Mouse (Mus musculus) embryonic facial prominence, embryonic 10.5 days (tissue): Measurements from ENCODE around the gene Prickle4. TPM values are rescaled to one million over a fixed set of nuclear protein-coding genes. Genes with fewer than 3 reads are reported as not detected.
"Not testable (repeated sequence)": the region's sequence is repeated elsewhere in the genome, so short reads cannot be mapped to it uniquely, and the experiment has no call there.

Experiments
- DNase-seq: peaks from one replicate; pipeline ENCODE4 v3.0.0-alpha.2; 2017; ENCODE audit warnings: low spot score
- H3K27ac ChIP-seq: fragments of 300-500 bp; sonication (generic); replicated peaks from 2 replicates; pipeline ENCODE4 v1.5.1; 2016; ENCODE audit warnings: mild to moderate bottlenecking
- H3K27me3 ChIP-seq: fragments of 300-500 bp; sonication (generic); replicated peaks from 2 replicates; pipeline ENCODE4 v1.6.1; 2016; ENCODE audit warnings: low read depth, mild to moderate bottlenecking; ENCODE audit not compliant: poor library complexity, severe bottlenecking
- H3K36me3 ChIP-seq: fragments of 300-500 bp; sonication (generic); replicated peaks from 2 replicates; pipeline ENCODE4 v1.6.1; 2016; ENCODE audit warnings: mild to moderate bottlenecking, moderate library complexity
- H3K4me1 ChIP-seq: fragments of 300-500 bp; sonication (generic); 2 replicates; pipeline ENCODE4 v1.6.1; 2016
- H3K4me3 ChIP-seq: fragments of 300-500 bp; sonication (generic); 2 replicates; pipeline ENCODE4 v1.5.1; 2016; ENCODE audit warnings: mild to moderate bottlenecking, moderate library complexity
- H3K9me3 ChIP-seq: fragments of 300-500 bp; sonication (generic); 2 replicates; pipeline ENCODE4 v1.6.1; 2016; ENCODE audit warnings: mild to moderate bottlenecking
- WGBS: fragments of 180-500 bp; shearing (Covaris S2); methylation state at CpG from one replicate; pipeline ENCODE4 v1.1.7; 2016; 5-methylcytosine and 5-hydroxymethylcytosine counted together
- polyA plus RNA-seq: library from polyadenylated mRNA; unstranded; fragments of >200 nt; fragmentation: Nextera tagmentation; extraction: Ambion mirVana; gene quantifications from 2 replicates; pipeline ENCODE4 v1.2.1, GENCODE M21; 2016

The Prickle4 gene
- polyA plus RNA-seq, 1 experiment from 2014 or later = not detected

DNA sequence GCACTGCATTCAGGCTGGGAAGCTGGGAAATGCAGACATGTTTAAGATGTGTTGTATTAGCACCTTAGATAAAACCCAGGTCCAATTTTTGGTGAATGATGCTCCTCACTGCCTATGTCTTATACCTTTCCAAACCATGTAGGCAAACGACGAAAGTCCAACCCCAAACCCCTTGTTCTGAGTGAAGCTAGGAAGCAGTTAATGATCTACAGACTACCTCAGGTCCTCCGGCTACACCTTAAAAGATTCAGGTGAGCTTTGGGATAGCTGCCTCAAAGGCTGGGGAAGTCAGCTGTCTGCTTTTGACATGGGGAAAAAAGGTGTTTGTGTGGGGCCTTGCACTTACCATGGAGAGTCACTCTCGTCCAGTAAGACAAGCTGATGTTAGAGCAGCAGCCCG is 15.8 kb downstream of the Prickle4 start:
- Histone ChIP-seq H3K4me1 (peaks cover 8% of the 10 kb centered on the region), H3K36me3 (peaks cover 78% of the 10 kb centered on the region), H3K9me3 (no peaks in the 10 kb centered on the region), H3K4me3 (no peak overlapping the region), H3K27me3 (peaks cover 2% of the 10 kb centered on the region), H3K27ac (no peak overlapping the region)
- 87% methylated on average over 5 of the region's 5 CpGs for WGBS
- DNase-seq = no peak

DNA sequence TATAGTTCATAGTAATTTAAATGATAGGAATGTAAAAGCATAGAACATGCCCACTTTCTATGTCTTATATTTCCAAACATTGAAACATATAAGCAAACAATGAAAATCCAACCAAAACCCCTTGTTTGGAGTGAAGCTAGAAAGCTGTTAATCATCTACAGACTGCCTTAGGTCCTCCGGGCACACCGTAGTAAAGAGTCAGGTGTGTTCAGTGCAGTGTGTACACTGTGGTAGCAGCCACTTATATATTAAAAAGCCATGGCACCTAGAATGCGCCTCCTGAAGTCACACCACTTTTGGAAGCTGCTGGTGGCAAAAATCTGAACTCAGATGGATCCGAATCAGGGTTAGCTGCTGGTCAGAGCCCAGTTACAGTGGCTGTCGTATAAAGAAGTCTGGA is 16.3 kb downstream of the Prickle4 start:
- H3K36me3 ChIP-seq = peaks cover 74% of the 10 kb centered on the region
- WGBS = 88% methylated on average over 5 of the region's 5 CpGs
- DNase-seq = no peak

DNA sequence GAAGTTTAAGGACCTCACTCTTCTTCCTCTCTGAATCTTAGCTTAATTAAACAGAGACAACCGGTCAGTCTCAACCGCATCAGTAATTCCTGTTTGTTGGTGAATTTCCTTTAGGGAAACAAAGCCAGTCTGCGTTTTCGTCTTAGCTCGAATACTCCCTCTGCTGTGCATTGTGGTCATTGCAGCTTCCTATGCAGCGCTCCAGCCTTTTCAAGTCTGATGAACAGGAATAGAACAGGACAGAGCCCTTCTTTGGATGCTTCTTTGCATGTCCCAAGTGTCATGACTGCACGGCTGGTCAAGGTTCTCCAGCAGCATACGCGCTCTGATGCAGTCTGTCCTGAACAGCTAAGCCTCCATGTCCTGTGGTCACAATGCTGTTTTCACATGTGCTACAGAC is 18.0 kb downstream of the Prickle4 start:
- no peaks in the 10 kb centered on the region for H3K9me3 ChIP-seq
- H3K4me3 ChIP-seq = no peak overlapping the region
- peaks cover 23% of the 10 kb centered on the region for H3K27me3 ChIP-seq
- WGBS = 22% methylated on average over 9 of the region's 9 CpGs
- peaks cover 26% of the 10 kb centered on the region for H3K4me1 ChIP-seq
- H3K27ac ChIP-seq = 0 out of 2 replicates have a peak overlapping the region, but pooled peaks have one; percentile 4
- peak; percentile 72 for DNase-seq
- peaks cover 63% of the 10 kb centered on the region for H3K36me3 ChIP-seq

More for the DNA sequence above, 16.3 kb downstream of the Prickle4 start:
- no peak overlapping the region for H3K4me3 ChIP-seq
- peaks cover 7% of the 10 kb centered on the region for H3K27me3 ChIP-seq
- H3K4me1 ChIP-seq = peaks cover 12% of the 10 kb centered on the region
- H3K27ac ChIP-seq = no peak overlapping the region
- H3K9me3 ChIP-seq = no peaks in the 10 kb centered on the region

DNA sequence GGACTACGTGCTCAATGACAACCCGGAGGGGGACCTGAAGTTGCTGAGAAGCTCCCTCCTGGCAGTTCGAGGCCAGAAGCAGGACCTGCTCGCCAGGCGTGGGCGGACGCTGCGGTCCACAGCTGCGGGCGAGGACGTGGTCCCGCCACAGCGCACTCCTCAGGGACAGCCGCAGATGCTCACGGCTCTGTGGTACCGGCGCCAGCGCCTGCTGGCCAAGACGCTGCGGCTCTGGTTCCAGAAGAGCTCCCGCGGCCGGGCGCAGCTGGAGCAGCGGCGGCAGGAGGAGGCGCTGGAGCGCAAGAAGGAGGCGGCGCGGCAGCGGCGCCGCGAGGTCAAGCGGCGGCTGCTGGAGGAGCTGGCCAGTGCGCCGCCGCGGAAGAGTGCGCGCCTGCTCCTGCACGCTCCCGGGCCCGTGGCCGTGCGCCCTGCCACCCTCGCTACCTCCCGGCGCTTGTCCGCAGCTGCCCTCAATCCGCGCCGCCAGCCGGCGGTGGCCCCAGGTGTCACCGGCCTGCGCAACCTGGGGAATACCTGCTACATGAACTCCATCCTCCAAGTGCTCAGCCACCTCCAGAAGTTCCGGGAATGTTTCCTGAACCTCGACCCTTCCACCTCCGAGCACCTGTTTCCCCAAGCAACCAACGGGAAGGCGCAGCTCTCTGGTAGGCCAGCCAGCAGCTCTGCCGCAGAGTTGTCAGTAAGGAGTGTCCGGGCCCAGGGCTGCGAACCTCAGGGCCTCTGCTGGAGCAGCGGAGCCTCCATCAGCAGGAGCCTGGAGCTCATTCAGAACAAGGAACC is 22.0 kb downstream of the Prickle4 start:
- Histone ChIP-seq H3K4me1 (peaks cover 26% of the 10 kb centered on the region), H3K27ac (peak overlapping the region; percentile 71; the same call in 1 of the 2 replicates), H3K9me3 (no peaks in the 10 kb centered on the region), H3K36me3 (peaks cover 25% of the 10 kb centered on the region), H3K4me3 (peak overlapping the region; percentile 63), H3K27me3 (peaks cover 44% of the 10 kb centered on the region)
- WGBS = 3% methylated on average over 68 of the region's 68 CpGs
- DNase-seq = peak; percentile 83

DNA sequence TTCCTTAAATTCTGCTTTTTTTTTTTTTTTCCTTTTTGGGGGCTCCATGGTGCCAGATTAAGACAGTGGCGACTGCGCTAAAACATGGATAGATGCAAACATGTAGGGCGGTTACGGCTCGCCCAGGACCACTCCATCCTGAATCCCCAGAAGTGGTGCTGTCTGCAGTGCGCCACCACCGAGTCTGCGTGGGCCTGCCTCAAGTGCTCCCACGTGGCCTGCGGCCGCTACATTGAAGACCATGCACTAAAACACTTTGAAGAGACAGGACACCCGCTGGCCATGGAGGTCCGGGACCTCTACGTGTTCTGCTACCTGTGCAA is 22.6 kb downstream of the Prickle4 start:
- peaks cover 44% of the 10 kb centered on the region for H3K27me3 ChIP-seq
- peaks cover 26% of the 10 kb centered on the region for H3K4me1 ChIP-seq
- H3K4me3 ChIP-seq = peak overlapping the region; percentile 63
- peak overlapping the region; percentile 71; the same call in 1 of the 2 replicates for H3K27ac ChIP-seq
- no peak for DNase-seq
- H3K36me3 ChIP-seq = peaks cover 22% of the 10 kb centered on the region
- H3K9me3 ChIP-seq = no peaks in the 10 kb centered on the region
- WGBS = 8% methylated on average over 14 of the region's 14 CpGs

DNA sequence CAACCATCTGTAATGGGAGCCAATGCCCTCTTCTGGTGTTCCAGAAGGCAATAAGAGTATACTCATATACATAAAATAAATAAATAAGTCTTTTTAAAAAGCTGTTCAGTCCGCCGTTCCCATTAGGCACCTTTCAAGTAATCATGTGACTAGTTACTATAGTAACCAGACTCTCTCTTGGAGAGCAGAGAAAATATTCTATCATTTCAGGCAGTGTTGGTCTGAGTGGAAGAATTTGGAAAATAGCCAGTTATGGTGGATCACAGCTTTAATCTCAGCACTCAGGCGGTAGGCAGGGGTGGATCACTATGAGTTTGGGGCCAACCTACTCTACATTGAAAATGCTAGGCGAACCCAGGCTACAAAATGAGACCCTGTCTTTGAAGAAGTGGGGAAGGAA is 25.4 kb downstream of the Prickle4 start:
- no peak overlapping the region for H3K4me3 ChIP-seq
- no peak overlapping the region for H3K27ac ChIP-seq
- no peak for DNase-seq
- H3K4me1 ChIP-seq = peaks cover 23% of the 10 kb centered on the region
- H3K36me3 ChIP-seq = peaks cover 6% of the 10 kb centered on the region; the same call in 1 of the 2 replicates
- 87% methylated on average over 4 of the region's 4 CpGs for WGBS
- no peaks in the 10 kb centered on the region for H3K9me3 ChIP-seq
- H3K27me3 ChIP-seq = peaks cover 44% of the 10 kb centered on the region

DNA sequence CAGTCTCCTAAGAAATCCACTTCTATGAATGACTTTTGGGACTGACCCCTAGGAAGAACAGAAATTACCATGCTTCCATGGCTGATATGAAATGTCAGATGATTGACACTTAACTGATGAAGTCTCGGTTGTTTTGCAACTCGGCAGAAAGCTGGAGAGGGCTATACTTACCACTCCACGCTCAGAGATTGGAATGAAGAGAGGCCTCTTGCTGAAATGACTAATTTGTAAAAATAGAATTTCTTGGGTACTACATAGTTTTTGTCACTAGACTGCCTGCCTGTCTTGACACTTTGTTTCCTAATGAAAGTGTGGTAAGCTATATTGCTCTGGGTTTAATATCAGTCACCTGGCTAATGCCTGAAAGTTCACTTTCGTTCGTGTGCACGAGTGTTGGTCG is 30.1 kb downstream of the Prickle4 start:
- no peak overlapping the region for H3K27ac ChIP-seq
- no peak for DNase-seq
- H3K9me3 ChIP-seq = no peaks in the 10 kb centered on the region
- H3K27me3 ChIP-seq = no peaks in the 10 kb centered on the region
- H3K4me1 ChIP-seq = peaks cover 7% of the 10 kb centered on the region; the same call in 1 of the 2 replicates
- 90% methylated on average over 7 of the region's 7 CpGs for WGBS
- peaks cover 7% of the 10 kb centered on the region; the same call in 1 of the 2 replicates for H3K36me3 ChIP-seq
- no peak overlapping the region for H3K4me3 ChIP-seq

DNA sequence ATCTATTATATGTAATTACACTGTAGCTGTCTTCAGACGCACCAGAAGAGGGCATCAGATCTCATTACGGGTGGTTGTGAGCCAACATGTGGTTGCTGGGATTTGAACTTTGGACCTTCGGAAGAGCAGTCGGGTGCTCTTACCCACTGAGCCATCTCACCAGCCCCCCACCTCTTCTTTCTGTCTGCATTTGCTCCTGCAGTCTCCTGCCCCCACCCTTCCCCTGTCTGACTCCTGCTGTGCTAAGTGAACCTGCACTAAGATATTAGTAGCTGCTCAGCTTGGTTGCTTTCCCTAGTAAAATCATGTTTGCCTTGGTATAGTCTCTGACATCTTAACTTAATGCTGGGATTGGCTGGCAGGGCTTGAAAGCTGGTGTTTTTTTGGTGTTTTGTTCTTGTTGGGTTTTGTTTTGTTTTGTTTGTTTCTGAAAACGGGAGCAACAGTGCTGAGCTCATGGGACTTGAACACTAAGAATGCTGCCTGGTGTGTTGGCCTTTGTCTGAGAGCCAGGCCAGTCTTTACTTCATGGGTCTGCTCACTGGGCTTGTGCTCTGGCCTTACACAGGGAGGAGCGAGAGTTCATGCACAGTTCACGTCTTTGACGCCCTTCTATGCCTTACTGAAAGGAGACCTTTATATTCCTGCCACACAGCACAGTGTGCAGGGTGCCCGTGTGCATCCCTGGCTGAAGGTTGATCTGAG is 31.4 kb downstream of the Prickle4 start:
- 49% methylated on average over 9 of the region's 9 CpGs for WGBS
- Histone ChIP-seq H3K27ac (no peak overlapping the region), H3K4me1 (peaks cover 7% of the 10 kb centered on the region; the same call in 1 of the 2 replicates), H3K4me3 (no peak overlapping the region), H3K9me3 (no peaks in the 10 kb centered on the region), H3K36me3 (peaks cover 7% of the 10 kb centered on the region; the same call in 1 of the 2 replicates), H3K27me3 (no peaks in the 10 kb centered on the region)
- peak; percentile 16 for DNase-seq

DNA sequence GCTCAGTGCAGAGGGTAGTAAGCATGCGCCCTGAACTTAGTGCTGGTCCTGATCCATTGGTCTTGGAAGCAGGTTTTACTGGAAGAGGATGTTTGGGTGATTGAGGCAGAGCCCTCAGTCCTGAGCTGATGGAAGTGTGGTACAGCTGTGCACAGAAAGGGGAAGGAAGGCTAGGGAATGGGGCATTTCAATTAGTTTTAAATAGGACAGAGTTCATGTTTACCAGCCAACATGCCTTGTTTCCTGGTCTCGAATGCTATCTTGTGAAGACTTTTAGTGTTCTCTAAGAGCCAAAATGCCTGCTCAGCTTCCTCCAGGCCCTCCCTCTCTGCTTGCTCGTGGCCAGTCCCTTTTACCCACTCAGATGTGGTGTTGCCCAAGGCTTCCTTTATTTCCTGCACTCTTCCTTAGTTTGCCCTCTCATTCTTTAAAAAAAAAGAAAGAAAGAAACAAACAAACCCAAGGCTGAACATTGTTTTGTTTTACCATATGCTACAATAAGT is 35.7 kb downstream of the Prickle4 start:
- Histone ChIP-seq H3K36me3 (peaks cover 10% of the 10 kb centered on the region; the same call in 1 of the 2 replicates), H3K27me3 (no peaks in the 10 kb centered on the region), H3K4me1 (peaks cover 7% of the 10 kb centered on the region; the same call in 1 of the 2 replicates), H3K9me3 (no peaks in the 10 kb centered on the region), H3K4me3 (no peak overlapping the region), H3K27ac (no peak overlapping the region)
- no peak for DNase-seq
- WGBS = 84% methylated on average over 3 of the region's 3 CpGs

DNA sequence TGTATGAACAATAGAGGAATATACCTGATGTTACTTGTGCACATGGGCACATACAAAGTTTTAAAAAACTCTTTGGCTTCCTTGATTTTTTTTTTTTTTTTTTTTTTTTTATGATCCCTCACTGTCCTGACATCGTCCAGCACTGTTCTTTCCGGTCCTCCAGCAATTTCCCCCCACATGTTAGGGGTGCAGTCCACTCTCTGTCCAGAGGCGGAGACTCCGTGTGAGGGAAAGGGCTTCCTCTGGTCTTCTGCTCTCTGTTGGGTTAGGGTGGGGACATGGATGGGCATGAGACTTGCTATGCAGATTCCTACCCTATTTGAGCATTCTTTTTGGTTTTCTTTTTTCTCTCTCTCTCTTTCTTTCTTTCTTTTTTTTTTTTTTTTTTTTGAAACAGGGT is 36.6 kb downstream of the Prickle4 start:
- no peak for DNase-seq
- no peaks in the 10 kb centered on the region for H3K27me3 ChIP-seq
- no peak overlapping the region for H3K27ac ChIP-seq
- H3K36me3 ChIP-seq = peaks cover 14% of the 10 kb centered on the region; the same call in 1 of the 2 replicates
- no peak overlapping the region for H3K4me3 ChIP-seq
- WGBS = 81% methylated on average over 4 of the region's 4 CpGs
- no peaks in the 10 kb centered on the region for H3K9me3 ChIP-seq
- H3K4me1 ChIP-seq = 0 out of 2 replicates have a peak, but pooled peaks cover 3% of the 10 kb centered on the region

DNA sequence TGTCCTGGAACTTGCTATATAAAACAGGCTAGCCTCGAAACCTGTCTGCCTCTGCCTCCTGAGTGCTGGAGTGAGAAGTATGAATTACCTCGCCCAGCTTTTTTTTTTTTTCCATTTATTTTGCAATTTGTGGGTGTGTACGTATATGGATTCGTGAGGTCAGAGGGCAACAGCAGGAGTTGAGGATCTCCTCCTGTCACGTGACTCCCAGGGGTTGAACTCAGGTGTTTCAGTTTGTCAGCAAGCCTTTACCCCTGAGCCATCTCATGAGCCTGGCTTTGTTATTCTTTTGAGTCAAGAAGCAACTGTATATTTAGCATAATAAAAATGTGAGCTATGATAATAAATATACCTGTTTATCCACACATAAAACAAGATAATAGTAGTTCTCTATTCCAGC is 38.8 kb downstream of the Prickle4 start:
- Histone ChIP-seq H3K4me1 (no peaks in the 10 kb centered on the region), H3K4me3 (no peak overlapping the region), H3K36me3 (peaks cover 17% of the 10 kb centered on the region; the same call in 1 of the 2 replicates), H3K9me3 (no peaks in the 10 kb centered on the region), H3K27me3 (no peaks in the 10 kb centered on the region), H3K27ac (no peak overlapping the region)
- WGBS = 82% methylated on average over 5 of the region's 5 CpGs
- DNase-seq = no peak

DNA sequence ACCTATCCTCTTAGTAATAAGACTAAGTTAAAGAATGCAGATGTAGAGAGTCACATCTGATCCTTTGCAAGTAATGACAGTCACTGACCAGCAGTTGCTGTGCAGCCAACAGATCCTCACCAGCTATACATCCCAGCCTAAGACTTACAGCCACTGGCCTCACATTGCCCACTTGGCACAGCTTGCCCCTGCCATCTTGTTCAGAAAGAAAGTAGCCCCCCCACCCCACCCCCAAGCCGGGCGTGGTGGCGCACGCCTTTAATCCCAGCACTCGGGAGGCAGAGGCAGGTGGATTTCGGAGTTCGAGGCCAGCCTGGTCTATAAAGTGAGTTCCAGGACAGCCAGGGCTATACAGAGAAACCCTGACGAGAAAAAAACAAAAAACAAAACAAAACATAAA is 40.2 kb downstream of the Prickle4 start:
- H3K4me3 ChIP-seq, H3K36me3 ChIP-seq, H3K27me3 ChIP-seq, H3K4me1 ChIP-seq, H3K27ac ChIP-seq, DNase-seq, H3K9me3 ChIP-seq: not testable (repeated sequence)
- WGBS = 91% methylated on average over 8 of the region's 8 CpGs
